Mouse (Mus musculus) forebrain, embryonic 12.5 days (tissue): ENCODE results near the gene Rbm39. TPM values are rescaled to one million over a fixed set of nuclear protein-coding genes. Genes with fewer than 3 reads are reported as not detected.
A peak's percentile ranks its signal among the peaks of the same experiment; 100 is the strongest.
"Not testable (repeated sequence)": the region's sequence is repeated elsewhere in the genome, so short reads cannot be mapped to it uniquely, and the experiment has no call there.

ENCODE experiments used
- ATAC-seq: fragments of 200-750 bp; cut with Nextera tagmentation; 2 replicates; pipeline ENCODE4 v1.8.0; 2017; ENCODE audit warnings: moderate TSS enrichment; ENCODE audit not compliant: low FRiP score
- H3K27ac ChIP-seq: fragments of 300-500 bp; sonication (generic); 2 replicates; pipeline ENCODE4 v1.5.1; 2016; ENCODE audit warnings: mild to moderate bottlenecking
- H3K27me3 ChIP-seq: fragments of 300-500 bp; sonication (generic); 2 replicates; pipeline ENCODE4 v1.6.1; 2016; ENCODE audit warnings: mild to moderate bottlenecking
- H3K36me3 ChIP-seq: fragments of 300-500 bp; sonication (generic); replicated peaks from 2 replicates; pipeline ENCODE4 v1.6.1; 2016; ENCODE audit warnings: mild to moderate bottlenecking
- H3K4me1 ChIP-seq: fragments of 300-500 bp; sonication (generic); 2 replicates; pipeline ENCODE4 v1.6.1; 2016
- H3K4me2 ChIP-seq: fragments of 300-500 bp; sonication (generic); 2 replicates; pipeline ENCODE4 v1.6.1; 2016; ENCODE audit warnings: mild to moderate bottlenecking, moderate library complexity
- H3K4me3 ChIP-seq: fragments of 300-500 bp; sonication (generic); replicated peaks from 2 replicates; pipeline ENCODE4 v1.5.1; 2016; ENCODE audit warnings: mild to moderate bottlenecking
- H3K9ac ChIP-seq: fragments of 300-500 bp; sonication (generic); 2 replicates; pipeline ENCODE4 v1.6.1; 2016; ENCODE audit warnings: mild to moderate bottlenecking
- H3K9me3 ChIP-seq: fragments of 300-500 bp; sonication (generic); 2 replicates; pipeline ENCODE4 v1.6.1; 2016
- WGBS: fragments of 180-500 bp; shearing (Covaris S2); methylation state at CpG from one replicate; pipeline ENCODE4 v1.1.7; 2016; 5-methylcytosine and 5-hydroxymethylcytosine counted together
- polyA plus RNA-seq: library from polyadenylated mRNA; unstranded; fragments of >200 nt; fragmentation: Nextera tagmentation; extraction: Ambion mirVana; gene quantifications from 2 replicates; pipeline ENCODE4 v1.2.1, GENCODE M21; 2016

The Rbm39 gene
- polyA plus RNA-seq, 1 experiment from 2014 or later, result 716 TPM

- Histone ChIP-seq H3K9ac (no peak overlapping the region), H3K27ac (no peak overlapping the region), H3K4me1 (no peaks in the 10 kb centered on the region), H3K36me3 (peaks cover 7% of the 10 kb centered on the region), H3K27me3 (no peaks in the 10 kb centered on the region), H3K4me3 (no peak overlapping the region), H3K4me2 (no peak overlapping the region), H3K9me3 (no peaks in the 10 kb centered on the region)
- no peak for ATAC-seq
- WGBS, result 92% methylated on average over 5 of the region's 5 CpGs
Measured at GRCm38 (mm10) chr2:156134161-156134560, 45.9 kb downstream of the Rbm39 start.

GRCm38 (mm10) chr2:156126992-156127391 lies 53.0 kb downstream of the Rbm39 start, which contains the start of gene Gm28036:
Gene Gm28036, minus strand, starts transcription at chr2:156127092.
- ATAC-seq, result no peak

GRCm38 (mm10) chr2:156123731-156124130 lies 56.3 kb downstream of the Rbm39 start:
- H3K4me1 ChIP-seq, result no peaks in the 10 kb centered on the region
- 94% methylated on average over 5 of the region's 5 CpGs for WGBS
- no peak overlapping the region for H3K4me2 ChIP-seq
- H3K9ac ChIP-seq, result no peak overlapping the region
- no peaks in the 10 kb centered on the region for H3K9me3 ChIP-seq
- no peak for ATAC-seq
- no peaks in the 10 kb centered on the region for H3K27me3 ChIP-seq
- peaks cover 30% of the 10 kb centered on the region for H3K36me3 ChIP-seq
- H3K4me3 ChIP-seq, result no peak overlapping the region
- H3K27ac ChIP-seq, result no peak overlapping the region

More at GRCm38 (mm10) chr2:156126992-156127391, 53.0 kb downstream of the Rbm39 start, which contains the start of gene Gm28036:
- H3K4me2 ChIP-seq, result no peak within 1 kb of the TSS
- no peak within 1 kb of the TSS for H3K27ac ChIP-seq
- H3K27me3 ChIP-seq, result no peaks in the 10 kb centered on the region
- WGBS, result 96% methylated on average over 5 of the region's 5 CpGs
- no peak within 1 kb of the TSS for H3K9ac ChIP-seq
- H3K4me1 ChIP-seq, result no peaks in the 10 kb centered on the region
- no peaks in the 10 kb centered on the region for H3K9me3 ChIP-seq
- H3K36me3 ChIP-seq, result peaks cover 30% of the 10 kb centered on the region
- no peak within 1 kb of the TSS for H3K4me3 ChIP-seq

GRCm38 (mm10) chr2:156119566-156119965 lies 60.5 kb downstream of the Rbm39 start:
- no peaks in the 10 kb centered on the region for H3K9me3 ChIP-seq
- H3K36me3 ChIP-seq, result peaks cover 9% of the 10 kb centered on the region; the same call in 1 of the 2 replicates
- no peak for ATAC-seq
- H3K4me1 ChIP-seq, result no peaks in the 10 kb centered on the region
- H3K4me2 ChIP-seq, result no peak overlapping the region
- no peak overlapping the region for H3K4me3 ChIP-seq
- H3K27me3 ChIP-seq, result no peaks in the 10 kb centered on the region
- H3K27ac ChIP-seq, result no peak overlapping the region
- no peak overlapping the region for H3K9ac ChIP-seq

- not testable (repeated sequence) for H3K27me3 ChIP-seq, H3K9me3 ChIP-seq, ATAC-seq, H3K36me3 ChIP-seq
- WGBS, result 25% methylated on average over 5 of the region's 5 CpGs
- peak overlapping the region; percentile 50 for H3K4me2 ChIP-seq
- peak overlapping the region; percentile 93 for H3K27ac ChIP-seq
- peaks cover 16% of the 10 kb centered on the region for H3K4me1 ChIP-seq
- 0 out of 2 replicates have a peak overlapping the region, but pooled peaks have one; percentile 97 for H3K9ac ChIP-seq
- peak overlapping the region; percentile 95 for H3K4me3 ChIP-seq
Measured at GRCm38 (mm10) chr2:156112080-156112423, 68.0 kb downstream of the Rbm39 start.

GRCm38 (mm10) chr2:156111358-156112079 lies 68.5 kb downstream of the Rbm39 start, which contains the start of the genes Cpne1 and Rbm12:
Gene Cpne1, minus strand, starts transcription at chr2:156111965.
Gene Rbm12, minus strand, starts transcription at chr2:156111978.
- Histone ChIP-seq H3K36me3 (no peaks in the 10 kb centered on the region), H3K9ac (peak within 1 kb of the TSS; percentile 97), H3K9me3 (no peaks in the 10 kb centered on the region), H3K27ac (peak within 1 kb of the TSS; percentile 93), H3K4me2 (peak within 1 kb of the TSS; percentile 63), H3K4me3 (peak within 1 kb of the TSS; percentile 95), H3K27me3 (no peaks in the 10 kb centered on the region), H3K4me1 (peaks cover 16% of the 10 kb centered on the region)
- 1% methylated on average over 72 of the region's 74 CpGs for WGBS
- peak; percentile 97 for ATAC-seq

- Histone ChIP-seq H3K9me3 (no peaks in the 10 kb centered on the region), H3K4me2 (peak overlapping the region; percentile 63), H3K9ac (peak overlapping the region; percentile 97), H3K27ac (peak overlapping the region; percentile 93), H3K4me1 (peaks cover 16% of the 10 kb centered on the region), H3K36me3 (peaks cover 4% of the 10 kb centered on the region), H3K27me3 (no peaks in the 10 kb centered on the region), H3K4me3 (peak overlapping the region; percentile 95)
- whole genome bisulfite sequencing, result 1% methylated on average over 16 of the region's 16 CpGs
- ATAC-seq, result peak; percentile 75
Measured at GRCm38 (mm10) chr2:156110627-156111357, 69.2 kb downstream of the Rbm39 start.

Other genes with a start within 250 kb of the Rbm39 start
- gene Uqcc1, start 249.9 kb downstream of the Rbm39 start, polyA plus RNA-seq, result 67.3 and 72.9 TPM in 2 replicates
- not detected in 2 replicates for gene Gm15557, start 239.5 kb downstream of the Rbm39 start, polyA plus RNA-seq
- gene Gdf5, start 234.9 kb downstream of the Rbm39 start, polyA plus RNA-seq, result 2.1 and 2.9 TPM in 2 replicates
- gene Cep250, start 223.8 kb downstream of the Rbm39 start, polyA plus RNA-seq, result 28.9 and 30.5 TPM in 2 replicates
- 1.3 TPM in 2 replicates for gene 6430550D23Rik, start 172.3 kb downstream of the Rbm39 start, polyA plus RNA-seq
- 196 and 199 TPM in 2 replicates for gene Ergic3, start 172.2 kb downstream of the Rbm39 start, polyA plus RNA-seq
- gene Fer1l4, start 127.3 kb downstream of the Rbm39 start, polyA plus RNA-seq, result not detected in 2 replicates
- 5.3 and 7.7 TPM in 2 replicates for gene Spag4, start 115.1 kb downstream of the Rbm39 start, polyA plus RNA-seq
- gene Cpne1, start 68.3 kb downstream of the Rbm39 start, polyA plus RNA-seq, result 56.4 and 56.6 TPM in 2 replicates
- gene Rbm12, start 68.3 kb downstream of the Rbm39 start, polyA plus RNA-seq, result 53.0 and 58.0 TPM in 2 replicates
- gene Gm28036, start 53.1 kb downstream of the Rbm39 start, polyA plus RNA-seq, result 20.4 and 31.9 TPM in 2 replicates
- gene Romo1, start 36.2 kb downstream of the Rbm39 start, polyA plus RNA-seq, result 388 and 397 TPM in 2 replicates
- 30.8 and 31.5 TPM in 2 replicates for gene Nfs1, start 36.1 kb downstream of the Rbm39 start, polyA plus RNA-seq
- 105 and 111 TPM in 2 replicates for gene Phf20, start 16.2 kb upstream of the Rbm39 start, polyA plus RNA-seq
- 5.0 and 5.2 TPM in 2 replicates for gene Cnbd2, start 132.1 kb upstream of the Rbm39 start, polyA plus RNA-seq
- gene Scand1, start 132.5 kb upstream of the Rbm39 start, polyA plus RNA-seq, result 101 and 104 TPM in 2 replicates
- 4.1 and 4.4 TPM in 2 replicates for gene Epb41l1, start 240.7 kb upstream of the Rbm39 start, polyA plus RNA-seq